Comparison of ENCODE assay signal across 8 mouse cellular contexts in the genomic region with DNA sequence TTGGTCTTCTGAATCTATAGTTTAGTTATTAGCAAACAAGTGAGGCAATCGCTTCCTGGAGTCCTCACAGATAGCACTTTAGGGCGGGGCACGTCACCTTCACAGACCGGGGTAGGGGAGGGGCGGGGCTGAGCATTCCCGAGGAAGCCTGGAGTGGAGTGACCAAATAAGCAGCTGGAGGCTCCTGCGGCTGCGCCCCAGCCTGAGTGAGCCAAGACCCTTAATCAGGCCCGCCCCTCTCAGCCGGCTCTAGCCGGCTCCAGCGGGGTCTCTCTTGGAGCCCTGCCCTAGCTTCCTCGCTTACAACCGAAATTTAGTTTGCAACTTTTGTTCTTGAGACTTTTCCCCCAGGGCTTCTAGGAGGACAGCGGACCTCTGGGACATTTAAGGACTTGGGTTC. TPM values are rescaled to one million over a fixed set of nuclear protein-coding genes. Genes with fewer than 3 reads are reported as not detected.
DNase-seq lines count a peak whose midpoint lies in the region; ATAC-seq and TF ChIP-seq lines count a peak whose summit lies in the region.

Gene B3gnt5, plus strand, starts transcription at position 135 of the 400 bp plus-strand sequence.

- no peak for TF ChIP-seq POLR2A in testis, adult 2 months (IDR thresholded peaks at IDR 0.05; ENCODE audit: control insufficient read depth, low read depth, low read length)

- no peaks in the 10 kb centered on the region for H3K27me3 ChIP-seq in hindbrain, embryonic 14.5 days (ENCODE audit: control insufficient read depth, insufficient read depth, low read length)
- H3K27me3 ChIP-seq in midbrain, embryonic 15.5 days (replicated peaks), result no peaks in the 10 kb centered on the region
- peaks cover 5% of the 10 kb centered on the region; the same call in 1 of the 2 replicates for H3K27me3 ChIP-seq in testis, adult 2 months (ENCODE audit: control insufficient read depth, insufficient read depth, low read length)

- H3K4me3 ChIP-seq in hindbrain, embryonic 14.5 days (replicated peaks; ENCODE audit: low read length), result peak within 1 kb of the TSS; percentile 71
- H3K4me3 ChIP-seq in midbrain, embryonic 15.5 days, result peak within 1 kb of the TSS; percentile 58
- H3K4me3 ChIP-seq in testis, adult 2 months (ENCODE audit: control insufficient read depth, low read depth, low read length), result peak within 1 kb of the TSS; percentile 84

- H3K36me3 ChIP-seq in hindbrain, embryonic 14.5 days (replicated peaks; ENCODE audit: control insufficient read depth, insufficient read depth), result peaks cover 9% of the 10 kb centered on the region
- H3K36me3 ChIP-seq in midbrain, embryonic 15.5 days (replicated peaks), result peaks cover 4% of the 10 kb centered on the region; the same call in 1 of the 2 replicates
- H3K36me3 ChIP-seq in testis, adult 2 months (ENCODE audit: control insufficient read depth, insufficient read depth, low read length), result no peaks in the 10 kb centered on the region

- H3K4me2 ChIP-seq in hindbrain, embryonic 14.5 days (replicated peaks), result peak within 1 kb of the TSS; percentile 81
- H3K4me2 ChIP-seq in midbrain, embryonic 15.5 days, result peak within 1 kb of the TSS; percentile 57

- H3K4me1 ChIP-seq in hindbrain, embryonic 14.5 days (replicated peaks; ENCODE audit: control insufficient read depth, insufficient read depth, low read length), result peaks cover 17% of the 10 kb centered on the region
- peaks cover 16% of the 10 kb centered on the region for H3K4me1 ChIP-seq in midbrain, embryonic 15.5 days
- peaks cover 9% of the 10 kb centered on the region for H3K4me1 ChIP-seq in testis, adult 2 months (ENCODE audit: control insufficient read depth, insufficient read depth, low read length)

- H3K27ac ChIP-seq in hindbrain, embryonic 14.5 days, result peak within 1 kb of the TSS; percentile 90
- peak within 1 kb of the TSS; percentile 84 for H3K27ac ChIP-seq in midbrain, embryonic 15.5 days
- H3K27ac ChIP-seq in testis, adult 2 months (ENCODE audit: control insufficient read depth, insufficient read depth, low read depth, low read length), result no peak within 1 kb of the TSS

- peak within 1 kb of the TSS; percentile 94 for H3K9ac ChIP-seq in hindbrain, embryonic 14.5 days
- peak within 1 kb of the TSS; percentile 87 for H3K9ac ChIP-seq in midbrain, embryonic 15.5 days

- TF ChIP-seq CTCF in testis, adult 2 months (IDR thresholded peaks at IDR 0.05; ENCODE audit: control insufficient read depth, insufficient read depth, insufficient replicate concordance, low read depth, low read length), result no peak

- no peaks in the 10 kb centered on the region for H3K9me3 ChIP-seq in hindbrain, embryonic 14.5 days (ENCODE audit: control insufficient read depth, low read length)
- no peaks in the 10 kb centered on the region for H3K9me3 ChIP-seq in midbrain, embryonic 15.5 days

- DNase-seq in adrenal gland, postnatal 14 days, result peak; percentile 32
- peak; percentile 88 for DNase-seq in forelimb bud, embryonic 11.5 days (ENCODE audit: low read depth, low spot score)
- peak; percentile 74 for DNase-seq in hindbrain, embryonic 14.5 days (ENCODE audit: low spot score)
- peak; percentile 66 for DNase-seq in liver
- DNase-seq in layer of hippocampus, adult 8-10 months (ENCODE audit: low spot score in 2 of 2), result no peak

- under 1% methylated on average over 15 of the region's 15 CpGs for WGBS in hindbrain, embryonic 14.5 days
- 0% methylated on average over 15 of the region's 15 CpGs for WGBS in midbrain, embryonic 15.5 days

- ATAC-seq in CD4-positive, CD25-positive, alpha-beta regulatory T cell, adult 4 months, result peak; percentile 65
- peak; percentile 93 for ATAC-seq in hindbrain, embryonic 14.5 days (ENCODE audit: low FRiP score)
- peak; percentile 95 for ATAC-seq in midbrain, embryonic 15.5 days (replicated peaks)

RNA-seq across cellular contexts. Expression of gene B3gnt5, which starts in this region (rescaled TPM):
- polyA plus RNA-seq in CD4-positive, CD25-positive, alpha-beta regulatory T cell, adult 4 months (2017; shearing (Covaris generic)), result 10 to 100 TPM; 12.2 to 17.2 TPM
- 0.89 and 3.5 TPM in 2 replicates for total RNA-seq in adrenal gland, postnatal 14 days (2021)
- 47.4 and 51.3 TPM in 2 replicates for polyA plus RNA-seq in hindbrain, embryonic 14.5 days (2014; fragmentation: Nextera tagmentation; extraction: Ambion mirVana)
- polyA plus RNA-seq in midbrain, embryonic 15.5 days (2015; fragmentation: Nextera tagmentation; extraction: Ambion mirVana), result 44.3 and 46.4 TPM in 2 replicates
- polyA plus RNA-seq in testis, adult 2 months (2012; rRNA removed), result 0.19 TPM in 1 of 2 replicates, not detected in the other
- under 1 TPM; 0.34 to 0.95 (median 0.45) TPM for total RNA-seq in layer of hippocampus, adult 8-10 months (2022)

Comparison
In these comparisons a context has a peak if more than half of its experiments do, and no peak if none do; other contexts are left out.
1. RNA of gene B3gnt5 (polyA plus RNA-seq): 47.4 to 51.3 TPM in hindbrain, embryonic 14.5 days, 44.3 to 46.4 TPM in midbrain, embryonic 15.5 days and 12.2 to 17.2 TPM in CD4-positive, CD25-positive, alpha-beta regulatory T cell, adult 4 months; 0.19 TPM in testis, adult 2 months; every median in the first group is over 10 times any median in the second.
2. DNase-seq: peak in adrenal gland, postnatal 14 days (single experiment), forelimb bud, embryonic 11.5 days (single experiment), hindbrain, embryonic 14.5 days (single experiment) and liver (single experiment); none in layer of hippocampus, adult 8-10 months (0 of 2).
3. Peak in every context shown above with its lines, with median percentiles within 50 percentile points of each other: ATAC-seq and H3K4me3 ChIP-seq.